Mouse (Mus musculus): ENCODE data around the gene Xlr3b. TPM values are rescaled to one million over a fixed set of nuclear protein-coding genes. Genes with fewer than 3 reads are reported as not detected.
A peak's percentile ranks its signal among the peaks of the same experiment; 100 is the strongest.
"Not testable (repeated sequence)": the region's sequence is repeated elsewhere in the genome, so short reads cannot be mapped to it uniquely, and the experiment has no call there.

Gene Xlr3b
- polyA plus RNA-seq (2015; fragmentation: Nextera tagmentation; extraction: Ambion mirVana): 1.7 and 3.7 TPM in 2 replicates

DNA sequence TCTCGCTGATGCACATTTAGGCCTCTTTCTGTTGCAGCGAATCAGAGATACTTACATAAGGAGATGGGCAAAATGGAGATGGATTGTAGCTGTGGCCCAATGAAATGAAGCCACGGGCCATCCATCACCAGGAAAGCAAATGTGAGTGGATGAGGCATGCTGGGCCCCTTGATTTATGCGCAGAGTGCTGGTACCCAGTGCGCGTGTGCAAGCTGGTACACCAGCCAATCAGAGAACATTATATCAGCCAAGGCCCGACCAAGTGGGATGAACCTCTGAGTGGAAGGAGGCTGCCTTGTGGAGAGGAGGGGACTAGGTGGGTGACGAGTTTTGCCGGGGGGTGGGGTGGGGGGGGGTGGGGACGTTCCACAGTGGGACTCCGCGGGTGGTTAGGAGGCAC is at the start of gene Xlr3b:
Gene Xlr3b, plus strand, starts transcription at position 274 of the 400 bp plus-strand sequence.
- not testable (repeated sequence) for H3K4me2 ChIP-seq (replicated peaks; ENCODE audit: low read depth, low read length); H3K27ac ChIP-seq (ENCODE audit: low read length); H3K36me3 ChIP-seq (ENCODE audit: insufficient read depth, low read length); H3K9ac ChIP-seq (replicated peaks; ENCODE audit: low read depth); H3K27me3 ChIP-seq (replicated peaks; ENCODE audit: insufficient read depth, low read length); H3K4me1 ChIP-seq (ENCODE audit: insufficient read depth, low read depth, low read length); H3K9me3 ChIP-seq (ENCODE audit: low read length); H3K4me3 ChIP-seq (ENCODE audit: low read depth, low read length)
- peak; percentile 14; the same call in 1 of the 2 replicates for ATAC-seq
- DNase-seq (ENCODE audit: low spot score): peak; percentile 4
- 80% methylated on average over 7 of the region's 12 CpGs for WGBS

DNA sequence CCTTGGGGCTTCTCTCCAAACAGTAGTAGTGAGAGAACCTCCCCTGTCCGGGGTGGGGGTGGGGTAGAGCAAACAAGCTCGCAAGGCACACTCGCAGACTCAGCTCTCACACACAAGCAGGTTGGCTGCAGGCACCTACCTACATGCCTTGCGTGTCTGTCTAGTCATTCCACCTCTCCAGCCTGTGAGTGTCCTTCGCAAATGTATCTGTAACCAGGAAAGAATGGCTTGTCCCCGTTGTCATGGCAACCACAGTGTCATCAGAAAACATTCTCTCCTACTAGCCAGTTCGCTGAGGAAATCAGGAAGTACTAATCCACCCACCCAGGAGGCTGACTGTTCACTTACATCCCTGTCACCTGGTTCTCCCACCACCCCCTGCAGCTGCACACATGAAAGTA is 48.8 kb upstream of the Xlr3b start:
- not testable (repeated sequence) for H3K27me3 ChIP-seq (replicated peaks; ENCODE audit: insufficient read depth, low read length); H3K27ac ChIP-seq (ENCODE audit: low read length); DNase-seq (ENCODE audit: low spot score); H3K9ac ChIP-seq (replicated peaks; ENCODE audit: low read depth); H3K4me3 ChIP-seq (ENCODE audit: low read depth, low read length); H3K36me3 ChIP-seq (ENCODE audit: insufficient read depth, low read length); H3K4me2 ChIP-seq (replicated peaks; ENCODE audit: low read depth, low read length); H3K9me3 ChIP-seq (ENCODE audit: low read length); H3K4me1 ChIP-seq (ENCODE audit: insufficient read depth, low read depth, low read length)
- WGBS: no CpG with 5 or more reads among the region's 7 CpGs
- ATAC-seq: peak; percentile 85

DNA sequence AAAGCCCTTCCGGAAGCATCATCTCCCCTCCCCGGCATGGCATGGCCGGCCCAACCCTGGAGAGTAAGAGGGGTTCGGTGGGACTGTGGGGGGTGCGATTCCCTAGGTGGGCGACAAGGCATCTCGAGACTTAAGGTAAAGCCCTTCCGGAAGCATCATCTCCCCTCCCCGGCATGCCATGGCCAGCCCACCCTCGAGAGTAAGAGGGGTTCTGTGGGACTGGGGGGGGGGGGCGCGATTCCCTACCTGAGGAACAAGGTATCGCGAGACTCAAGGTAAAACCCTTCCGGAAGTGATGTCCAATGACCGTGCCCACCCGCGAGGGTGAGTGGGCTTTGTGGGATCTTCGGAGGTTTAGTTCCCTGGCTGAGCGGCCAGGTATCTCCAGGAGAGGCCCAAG is 43.5 kb upstream of the Xlr3b start, which contains the start of gene Xlr5b:
Gene Xlr5b, plus strand, starts transcription at position 301 of the 400 bp plus-strand sequence.
- H3K4me2 ChIP-seq (replicated peaks; ENCODE audit: low read depth, low read length); H3K4me1 ChIP-seq (ENCODE audit: insufficient read depth, low read depth, low read length); DNase-seq (ENCODE audit: low spot score); ATAC-seq; H3K9ac ChIP-seq (replicated peaks; ENCODE audit: low read depth); H3K9me3 ChIP-seq (ENCODE audit: low read length); H3K36me3 ChIP-seq (ENCODE audit: insufficient read depth, low read length); H3K27me3 ChIP-seq (replicated peaks; ENCODE audit: insufficient read depth, low read length); H3K4me3 ChIP-seq (ENCODE audit: low read depth, low read length); H3K27ac ChIP-seq (ENCODE audit: low read length): not testable (repeated sequence)
- no CpG with 5 or more reads among the region's 20 CpGs for WGBS

- ATAC-seq; DNase-seq (ENCODE audit: low spot score); H3K27ac ChIP-seq (ENCODE audit: low read length); H3K4me2 ChIP-seq (replicated peaks; ENCODE audit: low read depth, low read length); H3K4me1 ChIP-seq (ENCODE audit: insufficient read depth, low read depth, low read length); H3K9ac ChIP-seq (replicated peaks; ENCODE audit: low read depth); H3K36me3 ChIP-seq (ENCODE audit: insufficient read depth, low read length); H3K27me3 ChIP-seq (replicated peaks; ENCODE audit: insufficient read depth, low read length); H3K9me3 ChIP-seq (ENCODE audit: low read length); H3K4me3 ChIP-seq (ENCODE audit: low read depth, low read length): not testable (repeated sequence)
- no CpG with 5 or more reads among the region's 7 CpGs for WGBS
Observed at GRCm38 (mm10) chrX:73149350-73149749, 42.7 kb upstream of the Xlr3b start, which contains the start of gene DXBay18. Gene DXBay18 (minus strand): TSS chrX:73149450.

- not testable (repeated sequence) for DNase-seq (ENCODE audit: low spot score); H3K4me3 ChIP-seq (ENCODE audit: low read depth, low read length); H3K27me3 ChIP-seq (replicated peaks; ENCODE audit: insufficient read depth, low read length); ATAC-seq; H3K4me2 ChIP-seq (replicated peaks; ENCODE audit: low read depth, low read length); H3K9ac ChIP-seq (replicated peaks; ENCODE audit: low read depth); H3K9me3 ChIP-seq (ENCODE audit: low read length); H3K4me1 ChIP-seq (ENCODE audit: insufficient read depth, low read depth, low read length); H3K27ac ChIP-seq (ENCODE audit: low read length); H3K36me3 ChIP-seq (ENCODE audit: insufficient read depth, low read length)
- 47% methylated on average over 3 of the region's 15 CpGs for WGBS
Observed at GRCm38 (mm10) chrX:73176889-73177288, 15.1 kb upstream of the Xlr3b start, which contains the start of gene Spin2d. Gene Spin2d (minus strand): TSS chrX:73176989.

GRCm38 (mm10) chrX:73213819-73214564 is 22.0 kb downstream of the Xlr3b start, which contains the start of gene Xlr4b:
Gene Xlr4b (plus strand): TSS chrX:73214333.
- not testable (repeated sequence) for H3K27ac ChIP-seq (ENCODE audit: low read length); H3K4me3 ChIP-seq (ENCODE audit: low read depth, low read length); H3K36me3 ChIP-seq (ENCODE audit: insufficient read depth, low read length); H3K9me3 ChIP-seq (ENCODE audit: low read length); ATAC-seq; H3K4me2 ChIP-seq (replicated peaks; ENCODE audit: low read depth, low read length); DNase-seq (ENCODE audit: low spot score); H3K9ac ChIP-seq (replicated peaks; ENCODE audit: low read depth); H3K27me3 ChIP-seq (replicated peaks; ENCODE audit: insufficient read depth, low read length); H3K4me1 ChIP-seq (ENCODE audit: insufficient read depth, low read depth, low read length)
- 55% methylated on average over 8 of the region's 19 CpGs for WGBS

DNA sequence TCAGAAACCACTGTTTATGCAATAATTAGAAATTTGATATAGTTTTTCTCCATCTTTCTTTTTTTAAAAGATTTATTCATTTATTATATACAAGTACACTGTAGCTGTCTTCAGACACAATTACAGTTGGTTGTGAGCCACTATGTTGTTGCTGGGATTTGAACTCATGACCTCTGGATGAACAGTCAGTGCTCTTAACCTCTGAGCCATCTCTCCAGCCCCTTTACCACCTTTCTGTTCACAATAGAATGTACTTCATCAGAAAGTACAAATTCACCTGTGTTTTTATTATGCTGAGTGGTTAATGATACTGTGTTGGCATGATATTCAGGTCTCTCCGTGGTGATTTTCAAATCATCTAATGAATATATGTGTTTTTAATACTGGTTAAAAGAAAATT is 33.4 kb downstream of the Xlr3b start:
- no peak overlapping the region for H3K4me3 ChIP-seq (ENCODE audit: low read depth, low read length)
- no peak for TF ChIP-seq CTCF (IDR thresholded peaks at IDR 0.05)
- no peak for TF ChIP-seq EP300 (IDR thresholded peaks at IDR 0.05)
- no peaks in the 10 kb centered on the region for H3K4me1 ChIP-seq (ENCODE audit: insufficient read depth, low read depth, low read length)
- no peaks in the 10 kb centered on the region for H3K36me3 ChIP-seq (ENCODE audit: insufficient read depth, low read length)
- peak; percentile 2 for DNase-seq (ENCODE audit: low spot score)
- H3K9ac ChIP-seq (replicated peaks; ENCODE audit: low read depth): no peak overlapping the region
- H3K27ac ChIP-seq (ENCODE audit: low read length): no peak overlapping the region
- no peak overlapping the region for H3K4me2 ChIP-seq (replicated peaks; ENCODE audit: low read depth, low read length)
- ATAC-seq: no peak
- H3K9me3 ChIP-seq (ENCODE audit: low read length): no peaks in the 10 kb centered on the region
- 30% methylated on average over 1 of the region's 1 CpGs for WGBS
- H3K27me3 ChIP-seq (replicated peaks; ENCODE audit: insufficient read depth, low read length): 0 out of 2 replicates have a peak, but pooled peaks cover 2% of the 10 kb centered on the region

Data from lung, postnatal 0 days (tissue).